Mouse (Mus musculus) spleen, postnatal 36 days (tissue): ENCODE measurements around the gene Tgfb3.

Experiments
- DNase-seq, 2 experiments: peaks; one replicate each; pipeline ENCODE4 v3.0.0; 2022; ENCODE audit warnings: low spot score in 2 of 2, mixed read lengths in 1 of 2

Tgfb3 gene

DNA sequence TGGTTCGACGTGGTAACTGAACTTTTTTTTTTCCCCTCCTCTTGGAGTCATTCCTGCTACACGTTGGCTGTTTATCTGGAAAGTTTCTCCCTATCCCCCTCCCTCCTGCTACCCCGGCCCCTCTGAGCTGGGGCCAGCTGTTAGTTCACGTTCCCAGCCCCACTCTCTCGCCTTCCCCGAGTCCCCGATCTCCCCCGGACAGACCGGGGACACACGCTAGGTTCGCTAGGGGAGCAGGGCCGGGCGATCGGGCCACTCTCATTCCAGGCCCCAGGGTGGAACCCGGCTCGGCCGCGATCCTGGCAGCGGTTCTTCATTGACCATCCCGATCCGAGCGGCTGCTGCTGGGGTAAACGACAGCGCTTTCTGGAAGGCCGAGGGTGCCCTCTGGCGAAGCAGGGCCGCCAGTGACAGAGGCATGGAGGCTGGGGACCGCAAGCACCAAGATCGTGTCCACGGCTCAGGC lies 394 bp upstream of the Tgfb3 start:
- peak; percentile 76 to 80 for DNase-seq

GRCm38 (mm10) chr12:86078176-86078552 lies 677 bp downstream of the Tgfb3 start:
- no peak for DNase-seq

DNA sequence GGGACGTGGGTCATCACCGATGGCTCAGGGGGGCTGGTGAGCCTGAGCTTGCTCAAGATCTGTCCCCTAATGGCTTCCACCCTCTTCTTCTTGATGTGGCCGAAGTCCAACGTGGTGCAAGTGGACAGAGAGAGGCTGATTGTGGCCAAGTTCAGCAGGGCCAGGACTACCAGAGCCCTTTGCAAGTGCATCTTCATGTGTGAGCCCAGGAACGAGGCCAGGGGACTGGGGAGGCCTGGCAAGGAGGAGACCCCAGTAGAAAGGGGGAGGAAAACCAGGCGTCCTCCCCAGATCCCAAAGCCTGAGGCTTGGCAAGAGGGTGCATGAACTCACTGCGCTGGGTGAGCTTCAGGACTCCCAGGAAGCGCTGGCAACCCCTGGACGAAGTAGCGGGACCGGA lies 1.1 kb downstream of the Tgfb3 start:
- DNase-seq: no peak

DNA sequence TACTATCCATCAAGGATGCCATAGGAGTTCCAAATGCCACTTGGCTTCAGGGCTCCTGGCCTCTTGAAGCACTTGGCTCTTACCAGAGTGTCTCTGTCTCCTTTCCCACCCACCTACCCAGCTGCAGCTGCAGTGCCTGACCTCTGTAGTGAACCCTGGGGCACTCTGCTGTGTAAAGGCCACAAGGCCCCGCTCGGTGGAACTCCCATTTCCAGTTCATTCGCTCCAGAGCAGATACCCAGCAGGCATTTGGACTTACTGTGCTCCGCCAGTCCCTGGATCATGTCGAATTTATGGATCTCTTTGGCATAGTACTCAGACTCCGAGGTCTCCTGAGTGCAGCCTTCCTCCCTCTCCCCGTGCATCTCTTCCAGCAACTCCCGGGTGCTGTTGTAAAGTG lies 1.5 kb downstream of the Tgfb3 start:
- DNase-seq: no peak

DNA sequence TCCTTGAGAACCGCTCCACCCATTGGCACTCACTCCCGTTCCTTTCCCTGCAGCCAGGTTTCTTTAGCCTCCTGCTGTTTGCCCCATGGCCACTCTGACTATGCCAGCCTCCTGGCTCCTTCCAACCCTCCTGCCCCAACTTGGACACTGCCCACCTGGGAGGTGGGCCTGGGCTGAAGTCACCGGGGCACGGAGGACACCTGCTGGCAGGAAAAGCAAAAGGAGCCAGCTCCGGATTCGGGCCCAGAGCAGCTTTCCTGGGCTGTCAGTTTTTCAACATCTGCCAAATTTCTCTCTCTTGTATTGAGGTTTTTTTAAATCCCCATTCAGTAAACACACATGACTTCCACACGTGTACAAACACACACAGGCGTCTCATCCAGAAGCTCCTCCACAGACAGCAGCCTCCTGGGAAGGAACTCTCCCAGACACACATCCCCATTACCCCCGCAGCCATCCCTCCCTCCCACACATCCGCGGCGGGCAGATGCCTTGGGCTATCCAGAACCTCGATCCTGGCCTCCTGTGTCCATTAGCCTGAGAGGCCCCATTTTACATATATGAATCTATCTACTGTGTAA lies 2.4 kb downstream of the Tgfb3 start:
- DNase-seq: no peak

- no peak for DNase-seq
Observed at GRCm38 (mm10) chr12:86075358-86075757, 3.5 kb downstream of the Tgfb3 start.

DNA sequence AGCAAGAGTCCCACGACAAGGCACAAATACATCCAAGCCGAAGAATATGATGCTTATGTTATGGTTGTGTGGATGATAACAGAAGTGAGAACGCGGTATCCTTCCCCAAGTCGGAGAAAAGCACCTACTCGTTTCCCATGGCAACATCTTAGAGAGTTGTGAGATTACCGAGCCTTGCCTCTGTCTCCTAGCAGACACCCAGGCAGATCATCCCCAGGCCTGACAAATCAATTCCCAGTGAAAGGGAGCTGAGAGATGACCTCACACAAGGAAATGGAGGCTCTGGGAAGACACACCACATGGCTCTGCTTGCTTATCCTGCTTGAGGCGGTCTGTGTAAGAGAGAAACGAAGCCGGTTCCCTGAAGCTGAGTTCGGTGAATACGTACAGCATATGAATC lies 4.2 kb downstream of the Tgfb3 start:
- DNase-seq: no peak

DNA sequence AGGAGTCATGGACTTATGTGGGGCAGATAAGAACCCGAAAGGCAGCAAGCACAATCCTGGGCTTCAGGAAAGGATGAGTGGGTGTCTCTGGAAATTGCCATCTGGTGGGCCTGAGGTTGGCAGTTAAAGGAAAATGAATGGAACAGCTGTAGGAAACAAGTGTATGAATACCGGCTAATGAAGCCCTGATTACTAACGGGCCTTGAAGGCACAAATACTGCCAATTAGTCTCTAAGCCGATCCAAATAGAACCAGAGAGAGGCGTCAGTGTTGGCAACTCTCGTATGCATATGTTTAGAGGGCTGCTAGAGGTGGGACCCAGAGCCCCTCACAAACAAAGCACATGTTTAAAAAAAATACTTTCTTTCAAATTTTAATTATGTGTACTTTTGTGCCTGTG lies 7.4 kb downstream of the Tgfb3 start:
- DNase-seq: no peak

- no peak for DNase-seq
Observed at GRCm38 (mm10) chr12:86064796-86065195, 14.0 kb downstream of the Tgfb3 start.

DNA sequence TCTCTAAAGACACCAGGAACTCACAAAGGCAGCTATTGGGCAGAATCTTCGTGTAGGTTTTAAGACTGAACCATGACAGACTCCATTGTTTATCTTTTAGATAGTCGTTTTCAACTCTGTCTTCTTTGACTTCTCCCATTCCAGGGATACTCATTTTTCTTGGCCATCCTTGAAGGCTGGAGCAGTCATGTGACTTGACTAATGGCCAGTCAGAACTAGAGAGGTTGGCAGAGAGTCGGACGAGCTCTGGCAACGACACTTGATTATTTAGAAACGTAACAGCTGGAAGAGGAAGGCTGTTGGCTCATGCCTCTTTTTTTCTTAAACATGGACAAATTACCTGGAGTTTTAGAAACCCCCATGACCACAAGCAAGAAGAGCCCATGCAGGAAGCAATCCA lies 19.5 kb downstream of the Tgfb3 start:
- no peak for DNase-seq

GRCm38 (mm10) chr12:86057516-86057915 lies 21.3 kb downstream of the Tgfb3 start:
- no peak for DNase-seq

GRCm38 (mm10) chr12:86056976-86057375 lies 21.9 kb downstream of the Tgfb3 start:
- DNase-seq: no peak

- no peak for DNase-seq
Observed at GRCm38 (mm10) chr12:86055306-86055705, 23.5 kb downstream of the Tgfb3 start.

GRCm38 (mm10) chr12:86051477-86051876 lies 27.4 kb downstream of the Tgfb3 start:
- no peak for DNase-seq

- no peak for DNase-seq
Observed at GRCm38 (mm10) chr12:86049813-86050212, 29.0 kb downstream of the Tgfb3 start.

DNA sequence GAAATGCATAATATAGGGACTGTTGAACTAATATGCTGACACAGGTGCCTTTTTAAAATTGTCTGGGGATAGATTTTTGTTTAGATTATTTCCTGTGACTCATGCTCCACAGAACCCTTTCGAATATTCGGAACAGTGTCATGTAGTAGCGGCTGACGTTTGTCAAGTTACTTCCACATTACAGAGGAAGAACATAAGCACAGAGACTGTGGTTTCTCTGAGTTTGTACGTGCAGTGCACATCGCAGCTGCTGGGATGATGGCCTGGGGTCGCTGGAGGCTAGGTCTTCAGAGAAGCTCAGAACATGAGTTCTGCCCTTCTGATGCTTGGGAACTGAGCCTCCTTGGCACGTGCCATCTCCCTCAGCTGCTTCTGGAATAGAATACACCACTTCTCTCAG lies 31.5 kb downstream of the Tgfb3 start:
- no peak for DNase-seq

DNA sequence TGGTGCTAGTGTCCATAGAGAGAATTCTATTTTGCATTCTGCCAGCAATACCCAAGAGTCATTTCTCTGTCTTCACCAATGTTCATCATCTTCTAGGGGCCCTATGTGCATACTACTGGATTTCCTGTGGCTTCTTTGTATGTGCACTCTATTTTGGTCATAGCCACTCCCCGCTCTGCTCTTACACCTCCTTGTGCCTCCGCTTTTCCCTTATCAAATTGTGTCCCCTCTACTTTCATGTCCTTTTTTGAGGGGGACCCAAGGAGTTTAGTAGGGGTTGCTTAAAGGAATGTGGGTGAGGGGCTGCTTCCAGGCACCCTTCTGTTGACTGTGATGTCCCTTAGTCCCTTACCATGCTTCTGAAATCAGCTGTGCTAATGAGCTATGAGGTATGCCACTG lies 32.1 kb downstream of the Tgfb3 start:
- no peak for DNase-seq

DNA sequence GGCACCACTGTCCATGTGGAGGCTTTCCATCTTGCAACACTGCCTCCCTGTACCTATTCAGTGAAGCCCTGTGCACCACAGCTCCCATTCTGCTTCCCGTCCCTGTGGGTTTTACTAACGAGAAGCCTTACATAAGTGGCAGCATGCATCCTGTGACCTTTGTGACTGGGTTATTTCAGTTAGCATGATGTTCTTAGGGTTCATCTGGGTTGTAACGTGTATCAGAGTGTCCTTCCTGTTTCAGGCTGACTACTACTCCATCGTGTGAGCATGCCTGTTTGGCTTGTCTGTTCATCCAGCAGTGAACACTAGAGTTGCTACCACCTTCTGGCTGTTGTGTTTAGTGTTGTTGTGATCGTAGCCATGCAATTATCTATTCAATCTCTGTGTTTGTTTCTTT lies 32.7 kb downstream of the Tgfb3 start:
- no peak for DNase-seq

- DNase-seq: no peak
Observed at GRCm38 (mm10) chr12:86039751-86040150, 39.1 kb downstream of the Tgfb3 start.

- no peak for DNase-seq
Observed at GRCm38 (mm10) chr12:86039078-86039477, 39.8 kb downstream of the Tgfb3 start.

GRCm38 (mm10) chr12:86037235-86037921 lies 41.5 kb downstream of the Tgfb3 start:
- no peak for DNase-seq

GRCm38 (mm10) chr12:86036368-86037166 lies 42.3 kb downstream of the Tgfb3 start:
- DNase-seq: no peak

- DNase-seq: no peak
Observed at GRCm38 (mm10) chr12:86035586-86035985, 43.3 kb downstream of the Tgfb3 start.
